Mouse (Mus musculus) spleen, adult 12 weeks (tissue): ENCODE results near the gene Klhl9.

Experiments
- DNase-seq: peaks from one replicate; pipeline ENCODE4 v3.0.0; 2022; ENCODE audit warnings: low spot score

Gene Klhl9

GRCm38 (mm10) chr4:88715059-88715458 is 7.2 kb downstream of the Klhl9 start:
- DNase-seq = no peak

DNA sequence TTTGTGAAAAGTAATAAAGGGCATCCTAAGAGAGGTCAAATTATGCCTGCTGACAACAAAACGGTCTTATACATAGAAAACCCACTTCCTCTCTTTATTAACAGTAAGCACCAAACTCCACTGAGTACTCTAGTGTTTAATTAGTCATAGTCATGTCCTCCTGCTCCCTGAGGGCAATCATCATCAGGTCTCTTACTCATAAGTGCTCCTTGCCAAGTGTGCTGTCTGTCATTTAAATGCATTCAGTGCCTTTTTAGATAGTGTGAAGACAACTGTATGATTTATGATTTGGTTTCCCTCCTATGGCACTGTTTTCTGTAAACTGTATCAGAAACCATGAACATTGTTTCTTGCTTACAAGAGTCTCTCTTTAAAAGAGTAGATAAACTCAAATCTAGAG is 8.0 kb downstream of the Klhl9 start:
- no peak for DNase-seq

- no peak for DNase-seq
Observed at GRCm38 (mm10) chr4:88707128-88707826, 15.0 kb downstream of the Klhl9 start.

- DNase-seq = no peak
Observed at GRCm38 (mm10) chr4:88705924-88706323, 16.3 kb downstream of the Klhl9 start.

DNA sequence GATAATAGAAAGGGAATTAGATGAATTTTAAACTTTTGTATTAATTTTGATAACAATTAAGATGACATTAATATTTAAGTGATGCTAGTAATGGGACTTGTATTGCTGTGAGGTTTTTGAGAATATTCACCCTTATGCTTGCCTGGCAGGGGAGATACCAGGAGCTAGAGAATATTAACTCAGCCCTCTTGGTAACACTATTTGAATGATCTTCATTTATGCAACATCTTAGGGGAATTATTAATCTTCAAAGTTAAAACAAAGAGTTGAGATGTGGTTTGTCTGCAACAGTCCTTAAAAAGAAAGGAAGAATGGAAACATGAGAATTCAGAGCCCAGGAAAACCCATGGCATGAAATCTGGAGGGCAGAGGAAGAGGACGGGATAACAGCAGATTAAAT is 23.0 kb downstream of the Klhl9 start:
- no peak for DNase-seq

DNA sequence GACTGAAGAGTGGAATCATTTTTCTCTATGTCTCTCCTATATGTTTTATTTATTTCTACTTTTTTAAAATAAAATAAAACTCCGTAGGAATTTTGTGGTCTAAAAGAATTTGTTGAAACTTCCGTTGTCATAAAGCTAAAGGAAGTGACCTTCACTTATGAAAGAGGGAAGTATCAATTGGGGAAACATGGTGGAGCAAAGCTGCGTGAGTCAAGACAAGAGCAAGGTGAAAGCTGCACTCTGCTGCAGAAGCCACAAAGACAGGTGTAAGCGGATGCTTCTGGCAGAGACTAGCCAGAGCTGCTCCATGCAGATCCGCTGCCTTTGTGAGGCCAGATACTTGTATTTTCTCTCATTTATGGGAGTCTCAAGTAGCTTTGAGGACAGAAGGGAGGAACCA is 23.5 kb downstream of the Klhl9 start:
- no peak for DNase-seq

- DNase-seq = no peak
Observed at GRCm38 (mm10) chr4:88697753-88698152, 24.5 kb downstream of the Klhl9 start.

DNA sequence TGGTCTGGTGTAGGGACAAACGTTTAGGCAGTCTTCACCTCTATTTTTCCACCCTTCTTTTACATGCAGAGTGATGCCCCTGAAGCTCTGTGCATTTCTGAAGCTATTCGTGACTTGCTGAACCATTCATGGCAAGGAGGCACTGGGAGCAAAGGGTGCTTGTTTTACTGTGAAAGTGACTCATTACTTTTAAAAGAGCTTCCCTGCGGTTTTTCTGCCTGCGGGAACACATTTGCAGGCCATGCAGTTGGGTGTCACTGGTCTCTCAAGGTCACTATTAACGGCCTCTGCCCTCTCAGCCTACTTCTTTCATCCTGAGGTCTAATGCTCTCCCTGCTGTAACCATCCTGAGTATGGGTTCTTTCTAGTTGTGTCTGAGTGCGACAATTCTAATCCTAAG is 25.2 kb downstream of the Klhl9 start:
- no peak for DNase-seq

GRCm38 (mm10) chr4:88696237-88696884 is 25.9 kb downstream of the Klhl9 start:
- peak; percentile 46 for DNase-seq

DNA sequence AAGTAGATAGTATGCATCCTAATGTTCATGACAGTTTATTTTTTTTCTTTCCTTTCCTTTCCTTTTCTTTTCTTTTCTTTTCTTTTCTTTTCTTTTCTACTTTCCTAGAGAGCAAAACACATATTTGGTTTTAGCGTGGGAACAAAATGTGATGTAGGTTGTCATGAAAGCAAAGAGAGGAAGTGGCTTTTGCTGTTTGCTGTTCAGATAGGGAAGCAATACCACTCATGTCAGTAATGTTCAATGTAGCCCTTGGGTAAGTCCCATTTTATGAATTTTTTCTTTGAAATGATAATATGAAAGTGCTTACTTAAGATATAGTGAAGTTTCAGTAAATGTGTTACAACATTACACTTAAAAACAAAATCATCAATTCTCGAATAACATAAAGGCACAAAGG is 28.9 kb downstream of the Klhl9 start:
- no peak for DNase-seq

GRCm38 (mm10) chr4:88692537-88692936 is 29.7 kb downstream of the Klhl9 start:
- DNase-seq = no peak

DNA sequence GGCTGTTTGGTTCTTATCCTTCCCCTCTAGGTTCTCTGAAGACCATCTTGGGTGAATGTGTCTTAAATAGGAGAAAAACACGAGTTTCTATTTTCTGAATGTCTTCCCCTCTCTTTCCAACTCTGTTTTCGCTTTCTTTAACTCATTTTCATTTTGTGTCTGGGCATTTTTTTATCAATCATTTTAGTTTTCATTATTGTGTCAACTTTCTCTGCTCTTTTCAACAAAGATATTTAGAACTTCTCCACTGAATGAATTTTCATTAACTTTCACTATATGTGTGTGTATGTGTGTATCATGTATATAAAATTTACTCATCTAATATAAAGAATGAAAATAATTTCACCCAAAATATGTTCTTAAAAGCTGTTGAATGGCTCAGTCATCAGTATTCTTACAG is 31.0 kb downstream of the Klhl9 start, which contains the start of gene Ifnab:
Gene Ifnab (minus strand): TSS at position 101 of the 400 bp plus-strand sequence.
- no peak for DNase-seq

GRCm38 (mm10) chr4:88683812-88684211 is 38.5 kb downstream of the Klhl9 start, which contains the start of gene Ifna2:
Ifna2 (minus strand) TSS chr4:88683912.
- no peak for DNase-seq

DNA sequence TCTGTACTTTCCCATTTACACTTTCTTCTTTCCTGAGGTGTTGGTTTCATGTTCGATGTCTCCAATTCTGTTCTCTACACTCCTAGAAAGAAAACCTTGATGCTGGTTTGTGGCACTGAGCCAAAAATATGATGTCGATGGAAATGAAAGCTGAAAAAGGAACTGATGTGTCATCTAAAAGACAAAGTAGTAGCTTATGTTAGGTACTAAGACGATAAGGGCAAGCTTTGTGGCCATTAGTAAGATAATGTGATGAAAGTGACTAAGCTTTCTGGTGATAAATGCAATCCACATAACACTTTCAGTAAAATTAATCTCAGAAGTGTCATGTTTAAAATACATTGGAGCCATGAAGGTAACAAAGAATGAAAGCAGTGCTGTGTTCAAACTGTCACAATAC is 40.9 kb downstream of the Klhl9 start:
- DNase-seq = no peak

- no peak for DNase-seq
Observed at GRCm38 (mm10) chr4:88680362-88680761, 41.9 kb downstream of the Klhl9 start.

GRCm38 (mm10) chr4:88676824-88677223 is 45.4 kb downstream of the Klhl9 start, which contains the start of gene Ifna16:
Ifna16 (minus strand) TSS chr4:88676924.
- DNase-seq = no peak
